Mouse (Mus musculus) liver, adult 2 months (tissue): ENCODE data around the gene Rlbp1. TPM values are rescaled to one million over a fixed set of nuclear protein-coding genes. Genes with fewer than 3 reads are reported as not detected.

ENCODE experiments used
- DNase-seq: peaks from one replicate; pipeline ENCODE4 v3.0.0-alpha.2; 2011; ENCODE audit warnings: low read depth, low spot score; ENCODE audit errors: extremely low read depth
- H3K27ac ChIP-seq: fragments of 200-500 bp; replicated peaks from 2 replicates; pipeline ENCODE4 v1.5.1; 2012; ENCODE audit warnings: low read depth, mild to moderate bottlenecking, control low read depth, inconsistent platforms, low read length; ENCODE audit not compliant: insufficient read depth
- H3K27me3 ChIP-seq: fragments of 200-500 bp; 2 replicates; pipeline ENCODE4 v1.6.1; 2012; ENCODE audit warnings: mild to moderate bottlenecking, moderate library complexity, low read length, inconsistent platforms; ENCODE audit not compliant: control insufficient read depth, insufficient read depth
- H3K36me3 ChIP-seq: fragments of 200-500 bp; 2 replicates; pipeline ENCODE4 v1.6.1; 2012; ENCODE audit warnings: low read length, inconsistent platforms; ENCODE audit not compliant: control insufficient read depth, insufficient read depth
- H3K4me1 ChIP-seq: fragments of 200-500 bp; 2 replicates; pipeline ENCODE4 v1.6.1; 2011; ENCODE audit warnings: low read length; ENCODE audit not compliant: control insufficient read depth, insufficient read depth
- H3K4me3 ChIP-seq: fragments of 200-500 bp; 2 replicates; pipeline ENCODE4 v1.5.1; 2011; ENCODE audit warnings: low read depth, mild to moderate bottlenecking, control low read depth, low read length, moderate library complexity; ENCODE audit not compliant: insufficient read depth
- H3K79me2 ChIP-seq: fragments of 200-500 bp; 2 replicates; pipeline ENCODE4 v1.6.1; 2012; ENCODE audit warnings: inconsistent platforms, mild to moderate bottlenecking, low read length, moderate library complexity; ENCODE audit not compliant: control insufficient read depth, insufficient read depth
- H3K9ac ChIP-seq: fragments of 200-500 bp; 2 replicates; pipeline ENCODE4 v1.6.1; 2012; ENCODE audit warnings: low read depth, mild to moderate bottlenecking, control low read depth, inconsistent platforms, low read length
- CTCF ChIP-seq: fragments of 200-500 bp; IDR thresholded peaks from 2 replicates; pipeline ENCODE4 v1.5.1; 2011; ENCODE audit warnings: low read depth, low read length, control low read depth
- POLR2A ChIP-seq: fragments of 200-500 bp; IDR thresholded peaks from 2 replicates; pipeline ENCODE4 v1.6.1; 2011; ENCODE audit warnings: low read length, control low read depth; ENCODE audit not compliant: insufficient read depth; ENCODE audit errors: extremely low read depth
- WGBS: fragments of 180-500 bp; shearing (Covaris S2); methylation state at CpG from one replicate; pipeline ENCODE4 v1.1.7; 2018; 5-methylcytosine and 5-hydroxymethylcytosine counted together
- polyA plus RNA-seq: library from polyadenylated mRNA; depleted of rRNA; stranded (reverse); fragments of >200 nt; gene quantifications from 2 replicates; pipeline ENCODE4 v1.2.3, GENCODE M21; 2012
- total RNA-seq: library from RNA; depleted of rRNA; stranded (reverse); fragments of >200 nt; gene quantifications from 2 replicates; pipeline ENCODE4 v1.2.3, GENCODE M21; 2014

Gene Rlbp1
- total and polyA plus RNA-seq, 2 experiments = not detected

- no peak for TF ChIP-seq POLR2A
- TF ChIP-seq CTCF = no peak
- Histone ChIP-seq H3K27ac (no peak overlapping the region), H3K36me3 (no peaks in the 10 kb centered on the region), H3K79me2 (no peaks in the 10 kb centered on the region), H3K4me3 (no peak overlapping the region), H3K4me1 (no peaks in the 10 kb centered on the region), H3K27me3 (no peaks in the 10 kb centered on the region), H3K9ac (no peak overlapping the region)
- DNase-seq = no peak
- WGBS = 86% methylated on average over 3 of the region's 3 CpGs
Measured at GRCm38 (mm10) chr7:79400296-79400695, 13.4 kb upstream of the Rlbp1 start.

GRCm38 (mm10) chr7:79398971-79399370, 12.1 kb upstream of the Rlbp1 start:
- no peak overlapping the region for H3K9ac ChIP-seq
- no peak overlapping the region for H3K27ac ChIP-seq
- no peak for DNase-seq
- no peaks in the 10 kb centered on the region for H3K36me3 ChIP-seq
- TF ChIP-seq POLR2A (no peak), CTCF (no peak)
- H3K27me3 ChIP-seq = no peaks in the 10 kb centered on the region
- 84% methylated on average over 12 of the region's 12 CpGs for WGBS
- H3K4me1 ChIP-seq = no peaks in the 10 kb centered on the region
- no peaks in the 10 kb centered on the region for H3K79me2 ChIP-seq
- H3K4me3 ChIP-seq = no peak overlapping the region

GRCm38 (mm10) chr7:79398426-79398825, 11.6 kb upstream of the Rlbp1 start:
- Histone ChIP-seq H3K27me3 (no peaks in the 10 kb centered on the region), H3K4me3 (no peak overlapping the region), H3K9ac (no peak overlapping the region), H3K36me3 (no peaks in the 10 kb centered on the region), H3K4me1 (no peaks in the 10 kb centered on the region), H3K27ac (no peak overlapping the region), H3K79me2 (no peaks in the 10 kb centered on the region)
- TF ChIP-seq POLR2A (no peak), CTCF (no peak)
- WGBS = 71% methylated on average over 8 of the region's 8 CpGs
- DNase-seq = no peak

GRCm38 (mm10) chr7:79397446-79397963, 10.7 kb upstream of the Rlbp1 start:
- no peak overlapping the region for H3K27ac ChIP-seq
- TF ChIP-seq POLR2A (no peak), CTCF (no peak)
- H3K4me3 ChIP-seq = no peak overlapping the region
- DNase-seq = no peak
- H3K79me2 ChIP-seq = no peaks in the 10 kb centered on the region
- WGBS = 87% methylated on average over 10 of the region's 10 CpGs
- H3K9ac ChIP-seq = no peak overlapping the region
- no peaks in the 10 kb centered on the region for H3K27me3 ChIP-seq
- H3K4me1 ChIP-seq = peaks cover under 1% of the 10 kb centered on the region; the same call in 1 of the 2 replicates
- no peaks in the 10 kb centered on the region for H3K36me3 ChIP-seq

- Histone ChIP-seq H3K4me1 (peaks cover 5% of the 10 kb centered on the region; the same call in 1 of the 2 replicates), H3K79me2 (no peaks in the 10 kb centered on the region), H3K27me3 (no peaks in the 10 kb centered on the region), H3K36me3 (no peaks in the 10 kb centered on the region), H3K4me3 (no peak overlapping the region), H3K27ac (no peak overlapping the region), H3K9ac (no peak overlapping the region)
- no peak for DNase-seq
- WGBS = 86% methylated on average over 7 of the region's 7 CpGs
- TF ChIP-seq POLR2A (no peak), CTCF (no peak)
Measured at GRCm38 (mm10) chr7:79395186-79395585, 8.3 kb upstream of the Rlbp1 start.

GRCm38 (mm10) chr7:79394666-79395065, 7.8 kb upstream of the Rlbp1 start:
- WGBS = 90% methylated on average over 7 of the region's 7 CpGs

More at GRCm38 (mm10) chr7:79394666-79395065, 7.8 kb upstream of the Rlbp1 start:
- H3K27me3 ChIP-seq = no peaks in the 10 kb centered on the region
- H3K9ac ChIP-seq = no peak overlapping the region
- DNase-seq = no peak
- no peaks in the 10 kb centered on the region for H3K79me2 ChIP-seq
- no peaks in the 10 kb centered on the region for H3K36me3 ChIP-seq
- H3K27ac ChIP-seq = no peak overlapping the region
- no peak overlapping the region for H3K4me3 ChIP-seq
- peaks cover 5% of the 10 kb centered on the region; the same call in 1 of the 2 replicates for H3K4me1 ChIP-seq
- TF ChIP-seq POLR2A (no peak), CTCF (no peak)
